Mouse (Mus musculus) ES-E14 (cell line): Measurements from ENCODE around the gene Dok5. TPM values are rescaled to one million over a fixed set of nuclear protein-coding genes. Genes with fewer than 3 reads are reported as not detected.

Experiments
- DNase-seq: peaks from one replicate; pipeline ENCODE4 v3.0.0-alpha.2; 2013; ENCODE audit warnings: low read depth, low spot score
- H3K27ac ChIP-seq: 2 replicates; pipeline ENCODE4 v1.5.1; 2012; ENCODE audit warnings: low read depth, mild to moderate bottlenecking, low read length, moderate library complexity, mixed read lengths; ENCODE audit not compliant: poor library complexity, insufficient read depth, severe bottlenecking
- H3K36me3 ChIP-seq: 2 replicates; pipeline ENCODE4 v1.6.1; 2012; ENCODE audit warnings: mild to moderate bottlenecking, low read length, moderate library complexity, mixed read lengths; ENCODE audit not compliant: control insufficient read depth, poor library complexity, insufficient read depth, severe bottlenecking
- H3K4me1 ChIP-seq, 2 experiments: fragments of 150-350 bp in 1 of 2; sonication (generic) in 1 of 2; 2 replicates each; pipeline ENCODE4 v1.6.1; 2012; ENCODE audit warnings: low read length in 2 of 2, mild to moderate bottlenecking in 1 of 2, mixed read lengths in 1 of 2; ENCODE audit not compliant: control insufficient read depth in 2 of 2, insufficient read depth in 2 of 2, poor library complexity in 1 of 2
- H3K4me3 ChIP-seq, 2 experiments: fragments of 150-350 bp in 1 of 2; sonication (generic) in 1 of 2; 2 replicates each; pipeline ENCODE4 v1.5.1; 2012; ENCODE audit warnings: low read length in 2 of 2, low read depth in 1 of 2, mild to moderate bottlenecking in 1 of 2, mixed read lengths in 1 of 2; ENCODE audit not compliant: insufficient read depth in 1 of 2, poor library complexity in 1 of 2, severe bottlenecking in 1 of 2
- H3K9ac ChIP-seq: 2 replicates; pipeline ENCODE4 v1.6.1; 2012; ENCODE audit warnings: low read depth, mild to moderate bottlenecking, low read length, mixed read lengths; ENCODE audit not compliant: poor library complexity, insufficient read depth, severe bottlenecking
- H3K9me3 ChIP-seq: fragments of 150-350 bp; sonication (generic); 2 replicates; pipeline ENCODE4 v1.6.1; 2012; ENCODE audit warnings: low read depth, mild to moderate bottlenecking, low read length; ENCODE audit not compliant: control insufficient read depth, insufficient read depth
- CHD2 ChIP-seq: IDR thresholded peaks from 2 replicates; pipeline ENCODE4 v1.6.1; 2014; ENCODE audit warnings: mild to moderate bottlenecking, low read depth, low read length, inconsistent platforms
- HCFC1 ChIP-seq: IDR thresholded peaks from 2 replicates; pipeline ENCODE4 v1.6.1; 2012; ENCODE audit warnings: low read length, inconsistent platforms, borderline replicate concordance; ENCODE audit not compliant: insufficient read depth
- MAFK ChIP-seq: IDR thresholded peaks from 2 replicates; pipeline ENCODE4 v1.6.1; 2014; ENCODE audit warnings: mild to moderate bottlenecking, low read depth, low read length, inconsistent platforms; ENCODE audit not compliant: insufficient read depth
- ZC3H11A ChIP-seq: IDR thresholded peaks from 2 replicates; pipeline ENCODE4 v1.6.1; 2012; ENCODE audit warnings: low read depth, mild to moderate bottlenecking, inconsistent platforms, low read length, borderline replicate concordance
- ZNF384 ChIP-seq: IDR thresholded peaks from 2 replicates; pipeline ENCODE4 v1.6.1; 2012; ENCODE audit warnings: low read depth, low read length, inconsistent platforms
- in situ Hi-C, 2 experiments: fragments of 600-800 bp; cut with MboI; formaldehyde crosslinking; loops; one replicate each; pipeline ENCODE4 v1.15.1; 2025; ENCODE audit warnings: low sequenced_read_pairs in 2 of 2, inconsistent platforms in 1 of 2; ENCODE audit not compliant: unreplicated experiment in 2 of 2
- total RNA-seq: library from RNA; depleted of rRNA; stranded (reverse); fragments of 300-350 nt; gene quantifications from 2 replicates; pipeline ENCODE4 v1.2.3, GENCODE M21; 2012

Dok5 gene
- total RNA-seq, 1 experiment: 0.58 TPM

GRCm38 (mm10) chr2:170720386-170720785 lies 11.2 kb upstream of the Dok5 start:
- Histone ChIP-seq H3K27ac (no peak overlapping the region), H3K9me3 (no peaks in the 10 kb centered on the region), H3K9ac (no peak overlapping the region), H3K36me3 (no peaks in the 10 kb centered on the region), H3K4me1 (peaks cover 0 to 9% of the 10 kb centered on the region in 2 experiments; a peak in 1 of 4 replicates), H3K4me3 (no peak overlapping the region)
- in situ Hi-C loops: no loop called here
- no peak for DNase-seq
- TF ChIP-seq ZNF384 (no peak), ZC3H11A (no peak)

GRCm38 (mm10) chr2:170724136-170724535 lies 7.5 kb upstream of the Dok5 start:
- Histone ChIP-seq H3K9me3 (no peaks in the 10 kb centered on the region), H3K4me3 (no peak overlapping the region), H3K4me1 (peaks cover 0 to 6% of the 10 kb centered on the region in 2 experiments; a peak in 1 of 4 replicates), H3K36me3 (no peaks in the 10 kb centered on the region), H3K9ac (no peak overlapping the region), H3K27ac (no peak overlapping the region)
- in situ Hi-C loops: no loop called here
- no peak for DNase-seq
- no peak for TF ChIP-seq MAFK
- no peak for TF ChIP-seq CHD2
- TF ChIP-seq ZC3H11A: no peak
- no peak for TF ChIP-seq ZNF384
- no peak for TF ChIP-seq HCFC1

- no peak overlapping the region for H3K4me3 ChIP-seq
- in situ Hi-C loops: no loop called here
- DNase-seq: no peak
- H3K9me3 ChIP-seq: no peaks in the 10 kb centered on the region
- H3K36me3 ChIP-seq: no peaks in the 10 kb centered on the region
- no peak for TF ChIP-seq ZNF384
- no peak for TF ChIP-seq MAFK
- no peak for TF ChIP-seq CHD2
- TF ChIP-seq HCFC1: no peak
- TF ChIP-seq ZC3H11A: no peak
- peaks cover 0 to 6% of the 10 kb centered on the region in 2 experiments; a peak in 1 of 4 replicates for H3K4me1 ChIP-seq
- H3K9ac ChIP-seq: no peak overlapping the region
- no peak overlapping the region for H3K27ac ChIP-seq
Observed at GRCm38 (mm10) chr2:170724716-170725115, 6.9 kb upstream of the Dok5 start.

- H3K9me3 ChIP-seq: no peaks in the 10 kb centered on the region
- TF ChIP-seq ZNF384 (no peak), HCFC1 (no peak), CHD2 (no peak), MAFK (no peak), ZC3H11A (no peak)
- no peaks in the 10 kb centered on the region for H3K4me1 ChIP-seq
- in situ Hi-C loops: no loop called here
- no peak overlapping the region for H3K27ac ChIP-seq
- no peak for DNase-seq
- no peaks in the 10 kb centered on the region for H3K36me3 ChIP-seq
- H3K4me3 ChIP-seq: no peak overlapping the region
- H3K9ac ChIP-seq: no peak overlapping the region
Observed at GRCm38 (mm10) chr2:170725796-170726195, 5.8 kb upstream of the Dok5 start.

GRCm38 (mm10) chr2:170726996-170727710 lies 4.5 kb upstream of the Dok5 start:
- Histone ChIP-seq H3K4me1 (no peaks in the 10 kb centered on the region), H3K9ac (no peak overlapping the region), H3K9me3 (no peaks in the 10 kb centered on the region), H3K4me3 (no peak overlapping the region), H3K36me3 (no peaks in the 10 kb centered on the region), H3K27ac (no peak overlapping the region)
- in situ Hi-C loops: no loop called here
- no peak for DNase-seq
- no peak for TF ChIP-seq ZC3H11A
- TF ChIP-seq CHD2: no peak
- TF ChIP-seq ZNF384: no peak
